17 mouse cellular contexts compared by ENCODE assay signal in genomic region chr12:112914527-112914926, GRCm38 (mm10). TPM values are rescaled to one million over a fixed set of nuclear protein-coding genes. Genes with fewer than 3 reads are reported as not detected.
DNase-seq lines count a peak whose midpoint lies in the region; ATAC-seq lines count a peak whose summit lies in the region.
"Had no signal": no experiment of that assay in that cellular context is flagged by ENCODE, and none has a peak within 500 bp of the region (broad histone marks: within the 10 kb centered on the region; RNA-seq: fewer than 3 reads in every experiment).

No protein-coding gene starts in this region.

- H3K36me3 ChIP-seq in heart, embryonic 11.5 days (ENCODE audit: control insufficient read depth, insufficient read depth, low read length): peaks cover under 1% of the 10 kb centered on the region
- H3K36me3 ChIP-seq: stomach, embryonic 15.5 days had no signal

- no peak overlapping the region for H3K4me3 ChIP-seq in heart, embryonic 11.5 days (ENCODE audit: low read depth, low read length)
- H3K4me3 ChIP-seq: embryonic facial prominence, embryonic 13.5 days; forebrain, embryonic 13.5 days; limb, embryonic 13.5 days; stomach, embryonic 15.5 days had no signal

- peaks cover 40% of the 10 kb centered on the region for H3K27me3 ChIP-seq in heart, embryonic 11.5 days (ENCODE audit: control insufficient read depth, insufficient read depth, low read length)
- H3K27me3 ChIP-seq: embryonic facial prominence, embryonic 13.5 days; forebrain, embryonic 13.5 days; limb, embryonic 13.5 days; stomach, embryonic 15.5 days had no signal

- DNase-seq in heart, adult 8-10 months (ENCODE audit: low spot score): peak; percentile 47
- DNase-seq in spleen, postnatal 36 days (ENCODE audit: low spot score in 2 of 2): peak; percentile 21 to 32
- DNase-seq in spleen, postnatal 10 days (ENCODE audit: low spot score in 2 of 2): no peak
- peak; percentile 56 for DNase-seq in lung, postnatal 10 days
- peak; percentile 59 for DNase-seq in thymus, postnatal 4 days
- no peak for DNase-seq in left cerebral cortex, postnatal 14 days (ENCODE audit: low spot score in 2 of 2)
- DNase-seq in right cerebral cortex, adult 2 months (ENCODE audit: low spot score in 2 of 2): no peak
- DNase-seq: cerebellum, postnatal 25 days; gastrocnemius, postnatal 14 days; right cerebral cortex, postnatal 4 days had no signal

- H3K4me2 ChIP-seq in heart, embryonic 11.5 days: no peak overlapping the region
- H3K4me2 ChIP-seq: embryonic facial prominence, embryonic 13.5 days; forebrain, embryonic 13.5 days; limb, embryonic 13.5 days; stomach, embryonic 15.5 days had no signal

- WGBS in heart, embryonic 11.5 days (ENCODE audit: insufficient replicate concordance): 85% methylated on average over 11 of the region's 11 CpGs

- peaks cover 9% of the 10 kb centered on the region for H3K4me1 ChIP-seq in heart, embryonic 11.5 days (ENCODE audit: control insufficient read depth, insufficient read depth, low read length)
- H3K4me1 ChIP-seq: stomach, embryonic 15.5 days had no signal

- intact Hi-C loops in left cerebral cortex, postnatal 14 days (cut with DNase I): no loop called here

- no peaks in the 10 kb centered on the region for H3K9me3 ChIP-seq in heart, embryonic 11.5 days (replicated peaks; ENCODE audit: control insufficient read depth, low read length)
- H3K9me3 ChIP-seq: embryonic facial prominence, embryonic 13.5 days; forebrain, embryonic 13.5 days; limb, embryonic 13.5 days; stomach, embryonic 15.5 days had no signal

- no peak overlapping the region for H3K9ac ChIP-seq in heart, embryonic 11.5 days (ENCODE audit: low read depth, low read length)
- H3K9ac ChIP-seq: embryonic facial prominence, embryonic 13.5 days; forebrain, embryonic 13.5 days; limb, embryonic 13.5 days; stomach, embryonic 15.5 days had no signal

- no peak overlapping the region for H3K27ac ChIP-seq in heart, embryonic 11.5 days (ENCODE audit: low read depth, low read length)
- H3K27ac ChIP-seq: embryonic facial prominence, embryonic 13.5 days; limb, embryonic 13.5 days; stomach, embryonic 15.5 days had no signal

- no peak for ATAC-seq in heart, embryonic 11.5 days (replicated peaks; ENCODE audit: insufficient number of reproducible peaks, low FRiP score, low TSS enrichment)
- ATAC-seq: CD4-positive, CD25-positive, alpha-beta regulatory T cell, adult 4 months; forebrain, embryonic 13.5 days; intestine, postnatal 0 days had no signal

RNA-seq across cellular contexts. Expression of gene Jag2, which starts 15.0 kb away (rescaled TPM):
- total RNA-seq in heart, adult 8-10 months (2022): 10 to 100 TPM; 25.1 to 30.4 (median 29.8) TPM
- polyA plus RNA-seq in heart, embryonic 11.5 days (2014; fragmentation: Nextera tagmentation; extraction: Ambion mirVana): 1.5 and 2.2 TPM in 2 replicates
- total RNA-seq in left cerebral cortex, postnatal 14 days (2021): 10 to 100 TPM; 60.2 to 61.2 TPM

RNA-seq across cellular contexts. Expression of gene Nudt14, which starts 27.4 kb away (rescaled TPM):
- total RNA-seq in heart, adult 8-10 months (2022): 10 to 100 TPM in 1 of 4 experiments, 1 to 10 TPM in 3; 7.0 to 11.7 (median 8.5) TPM
- 44.2 and 50.7 TPM in 2 replicates for polyA plus RNA-seq in heart, embryonic 11.5 days (2014; fragmentation: Nextera tagmentation; extraction: Ambion mirVana)
- 10 to 100 TPM in 1 of 2 experiments, 1 to 10 TPM in 1; 9.5 to 11.0 TPM for total RNA-seq in left cerebral cortex, postnatal 14 days (2021)

RNA-seq across cellular contexts. Expression of gene Gpr132, which starts 46.5 kb away (rescaled TPM):
- under 1 TPM; 0.25 to 0.52 (median 0.33) TPM for total RNA-seq in heart, adult 8-10 months (2022)
- 0.19 TPM in 1 of 2 replicates, not detected in the other for polyA plus RNA-seq in heart, embryonic 11.5 days (2014; fragmentation: Nextera tagmentation; extraction: Ambion mirVana)
- not detected for total RNA-seq in left cerebral cortex, postnatal 14 days (2021)
- polyA plus RNA-seq: embryonic facial prominence, embryonic 13.5 days; forebrain, embryonic 13.5 days had no signal

Comparison
In these comparisons a context has a peak if more than half of its experiments do, and no peak if none do; other contexts are left out.
1. DNase-seq: peak in heart, adult 8-10 months (single experiment), spleen, postnatal 36 days (2 of 2), lung, postnatal 10 days (single experiment) and thymus, postnatal 4 days (single experiment); none in spleen, postnatal 10 days (0 of 2), left cerebral cortex, postnatal 14 days (0 of 2) and right cerebral cortex, adult 2 months (0 of 2).